Mouse (Mus musculus): ENCODE results near the gene Hnf4a.

Hnf4a gene

DNA sequence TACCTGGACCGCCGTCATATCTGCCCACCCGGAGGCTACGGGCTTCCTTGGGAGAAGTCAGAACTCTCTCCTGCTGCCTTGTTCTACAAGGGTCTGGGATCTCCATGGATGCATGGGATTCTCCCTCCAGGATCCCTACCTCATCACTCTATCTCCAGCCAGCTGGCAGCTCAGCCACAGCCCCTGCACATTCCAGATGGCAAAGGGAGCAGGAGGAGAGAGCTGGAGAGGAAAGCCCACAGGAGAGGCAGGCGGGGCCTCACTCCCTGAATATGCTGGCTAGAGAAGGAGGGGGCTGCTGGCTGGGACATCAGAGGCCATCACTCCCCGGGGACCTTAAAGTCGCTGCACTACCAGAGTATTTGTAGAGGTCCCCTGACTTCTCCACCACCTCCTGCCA, 15.3 kb upstream of the Hnf4a start:
- DNase-seq: no peak

- no peak for DNase-seq
Measured at GRCm38 (mm10) chr2:163492018-163492417, 14.6 kb upstream of the Hnf4a start, which contains the start of gene R3hdml. Gene R3hdml (plus strand): TSS chr2:163492318.

DNA sequence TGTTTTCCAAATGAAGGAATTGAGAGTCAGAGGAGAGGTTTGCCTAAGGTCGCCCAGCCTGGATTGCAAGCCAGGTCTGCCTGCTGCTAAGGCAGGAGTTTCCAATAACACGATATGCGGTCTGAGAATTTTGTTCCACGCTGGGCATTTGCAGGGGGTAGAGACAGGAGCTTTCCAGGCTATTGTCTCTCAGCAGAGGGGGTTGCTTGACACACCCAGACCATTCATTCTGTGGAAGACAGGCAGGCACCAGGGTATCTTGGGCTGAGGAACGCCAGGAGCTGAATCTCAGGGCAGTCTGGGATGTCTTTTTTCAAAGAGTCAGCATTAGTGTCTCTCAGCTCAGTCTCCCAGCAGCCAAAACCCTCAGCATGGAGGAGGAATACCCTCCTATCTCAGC, 13.6 kb upstream of the Hnf4a start:
- DNase-seq: no peak

GRCm38 (mm10) chr2:163493976-163494375, 12.6 kb upstream of the Hnf4a start:
- DNase-seq: no peak

DNA sequence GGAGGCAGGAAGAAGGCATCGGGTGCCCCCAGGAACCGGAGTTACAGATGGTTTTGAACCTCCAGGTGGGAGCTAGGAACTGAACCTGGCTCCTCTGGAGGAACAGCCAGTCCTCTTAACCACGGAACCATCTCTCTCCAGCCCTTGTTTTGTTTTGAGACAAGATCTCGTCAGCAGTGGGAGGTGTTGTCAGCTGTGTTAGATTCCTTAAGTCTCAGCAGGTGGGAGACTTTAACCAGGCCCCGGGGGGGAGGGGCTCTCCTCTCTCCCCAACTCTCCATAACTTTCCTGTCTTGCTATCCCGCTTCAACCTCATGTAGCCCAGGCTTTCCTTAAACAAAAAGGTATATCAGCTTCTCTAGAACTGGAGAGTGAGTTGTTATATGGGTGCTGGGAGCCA, 12.2 kb upstream of the Hnf4a start:
- DNase-seq: no peak

DNA sequence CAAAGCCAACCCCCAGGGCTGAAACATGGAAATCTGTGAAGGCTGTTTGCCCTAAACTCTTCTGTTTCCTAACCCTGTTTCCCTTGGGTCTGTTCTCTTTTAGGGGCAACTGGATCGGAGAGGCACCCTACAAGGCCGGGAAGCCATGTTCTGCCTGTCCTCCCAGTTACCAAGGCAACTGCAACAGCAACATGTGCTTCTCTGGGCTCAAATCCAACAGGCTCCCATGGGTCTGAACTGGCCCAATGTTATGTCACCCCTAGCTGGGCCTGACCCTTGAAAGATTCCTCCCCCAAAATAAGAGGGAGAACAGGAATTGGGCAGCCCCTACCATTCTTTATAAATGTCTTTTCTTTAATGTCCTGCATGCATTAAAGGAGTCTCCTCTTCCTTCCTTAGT, 4.4 kb upstream of the Hnf4a start:
- no peak for DNase-seq

- no peak for DNase-seq
Measured at GRCm38 (mm10) chr2:163503191-163503590, 3.4 kb upstream of the Hnf4a start.

DNA sequence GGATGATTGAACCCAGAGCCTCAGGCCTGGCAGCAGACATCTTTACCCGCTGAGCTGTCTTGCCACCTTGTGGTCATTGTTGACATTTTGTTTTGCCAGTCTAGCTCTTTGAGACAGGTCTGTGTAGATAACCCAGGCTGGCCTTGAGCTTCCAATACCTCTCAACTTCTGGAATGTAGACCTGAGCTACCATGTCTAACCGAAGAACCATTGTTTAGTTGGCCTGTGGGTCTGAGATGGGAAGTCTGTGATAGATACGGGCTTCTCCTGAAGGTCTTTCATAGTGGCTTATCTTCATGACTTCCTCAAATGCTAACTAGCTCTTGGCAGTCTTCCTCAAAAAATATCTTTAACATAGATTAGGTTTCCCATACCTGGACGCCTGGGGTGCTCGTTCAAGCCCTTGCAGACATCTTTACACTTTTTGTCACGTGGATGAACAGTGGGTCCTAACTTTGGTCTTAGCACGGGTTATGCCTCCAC, 19.2 kb downstream of the Hnf4a start:
- no peak for DNase-seq

DNA sequence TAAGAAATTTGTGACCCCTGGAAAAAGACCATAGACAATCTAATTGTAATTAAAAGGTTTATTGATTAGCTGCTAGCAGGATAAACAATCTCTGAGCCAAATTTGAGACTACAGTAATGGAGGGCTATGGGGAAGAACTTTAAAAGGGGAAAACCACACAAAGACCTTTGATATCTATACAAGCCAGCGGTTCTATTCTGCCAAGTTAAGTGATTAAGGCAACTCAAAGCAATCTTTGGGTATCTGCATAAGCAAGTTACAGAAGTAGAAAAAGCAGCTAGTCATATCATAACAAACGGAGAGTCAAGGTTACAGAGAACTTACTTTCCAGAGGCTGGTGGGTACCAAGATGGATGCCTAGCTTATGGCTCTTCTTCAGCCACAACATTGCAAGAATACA, 20.9 kb downstream of the Hnf4a start:
- no peak for DNase-seq

DNA sequence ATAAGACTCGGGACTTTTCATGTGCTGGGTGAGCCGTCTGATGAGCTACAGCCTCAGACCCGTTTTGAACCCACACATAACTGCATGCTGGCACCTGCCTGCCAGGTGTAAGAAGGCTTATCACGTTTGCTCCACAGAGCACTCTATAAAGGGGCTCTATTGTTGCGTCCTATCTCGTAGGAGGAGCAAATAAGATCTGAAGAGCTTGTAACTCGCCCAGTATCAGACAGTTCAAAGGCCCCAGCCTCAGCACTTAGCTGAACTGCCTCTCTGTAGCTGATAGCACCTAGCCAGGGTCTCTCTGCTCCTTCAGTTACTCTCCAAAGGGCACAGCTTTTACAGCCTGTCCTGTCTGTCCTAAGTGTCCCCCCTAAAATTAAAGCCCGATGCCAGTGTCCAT, 23.8 kb downstream of the Hnf4a start:
- no peak for DNase-seq

- peak; percentile 22 to 46 for DNase-seq
Measured at GRCm38 (mm10) chr2:163531917-163532316, 25.3 kb downstream of the Hnf4a start.

DNA sequence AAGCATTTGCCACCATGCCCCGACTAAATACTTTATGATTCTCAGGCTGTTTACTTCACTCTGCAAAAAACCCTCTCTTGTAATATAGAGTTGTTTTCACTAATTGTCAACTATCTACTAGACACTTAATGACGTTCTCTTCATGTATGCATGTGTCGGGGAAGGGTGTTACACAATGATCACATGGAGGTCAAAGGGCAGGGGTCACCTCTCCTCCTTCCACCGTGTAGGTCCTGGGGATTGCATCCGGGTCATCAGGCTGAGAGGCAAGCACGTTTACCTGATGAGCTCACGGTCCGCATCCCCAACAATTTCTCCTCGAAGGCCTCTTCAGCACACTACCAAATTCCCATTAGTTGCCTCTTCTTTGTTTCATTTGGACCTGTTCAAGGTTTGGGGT, 26.6 kb downstream of the Hnf4a start:
- DNase-seq: no peak

- peak; percentile 56 to 60 for DNase-seq
Measured at GRCm38 (mm10) chr2:163534958-163535524, 28.4 kb downstream of the Hnf4a start.

DNA sequence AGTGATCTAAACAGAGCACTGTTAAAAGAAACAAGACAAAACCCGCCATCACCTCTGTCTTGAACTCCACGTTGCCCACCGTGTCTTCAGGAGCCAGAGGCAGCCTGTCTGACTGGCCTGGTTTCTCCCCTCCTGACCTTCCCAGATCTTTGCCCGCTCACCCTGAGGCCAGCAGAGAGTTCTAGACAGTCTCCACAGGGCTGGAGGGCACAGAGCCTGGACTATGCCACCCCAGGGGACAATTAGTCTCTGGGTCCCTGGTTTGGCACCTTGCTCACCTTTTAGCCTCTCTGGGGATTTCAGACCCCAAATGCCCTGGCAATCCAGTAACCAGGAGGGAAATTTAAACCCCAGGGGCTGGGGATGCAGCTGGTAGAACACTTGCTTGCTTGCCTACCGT, 30.8 kb downstream of the Hnf4a start:
- DNase-seq: no peak

- DNase-seq: no peak
Measured at GRCm38 (mm10) chr2:163538410-163538809, 31.8 kb downstream of the Hnf4a start.

GRCm38 (mm10) chr2:163539321-163540040, 32.9 kb downstream of the Hnf4a start:
- DNase-seq: no peak

GRCm38 (mm10) chr2:163540231-163541117, 33.9 kb downstream of the Hnf4a start:
- no peak for DNase-seq

DNA sequence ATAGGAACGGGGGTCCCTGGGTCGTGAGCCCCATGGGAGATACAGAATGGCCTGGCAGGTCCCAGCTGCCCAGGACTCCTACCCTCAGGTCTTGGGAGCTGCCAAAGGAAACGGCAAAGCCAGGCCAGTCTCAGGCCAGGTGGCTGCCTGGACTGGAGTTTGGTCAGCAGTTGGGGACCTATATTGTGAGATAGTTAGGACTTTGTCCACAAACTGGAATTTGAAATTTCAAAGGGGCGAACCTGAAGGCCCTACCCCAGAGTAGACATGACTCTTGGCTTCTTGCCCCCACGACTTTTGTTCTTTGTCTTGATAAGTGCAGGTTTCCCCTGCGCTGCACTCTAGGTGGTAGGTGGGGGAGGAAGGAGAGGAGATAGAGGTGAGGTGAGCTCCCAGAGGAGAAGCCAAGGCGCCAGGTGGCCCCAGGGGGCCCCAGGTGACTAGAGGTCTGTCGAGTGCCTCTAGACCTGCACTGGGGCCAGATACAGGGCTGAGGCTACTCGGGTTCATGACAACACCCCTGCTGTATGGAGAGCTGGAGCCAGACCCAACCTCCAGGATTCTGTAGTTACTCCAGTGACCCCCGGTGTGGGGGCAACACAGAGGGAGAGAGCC, 35.1 kb downstream of the Hnf4a start:
- no peak for DNase-seq

GRCm38 (mm10) chr2:163542674-163543073, 36.1 kb downstream of the Hnf4a start:
- no peak for DNase-seq

DNA sequence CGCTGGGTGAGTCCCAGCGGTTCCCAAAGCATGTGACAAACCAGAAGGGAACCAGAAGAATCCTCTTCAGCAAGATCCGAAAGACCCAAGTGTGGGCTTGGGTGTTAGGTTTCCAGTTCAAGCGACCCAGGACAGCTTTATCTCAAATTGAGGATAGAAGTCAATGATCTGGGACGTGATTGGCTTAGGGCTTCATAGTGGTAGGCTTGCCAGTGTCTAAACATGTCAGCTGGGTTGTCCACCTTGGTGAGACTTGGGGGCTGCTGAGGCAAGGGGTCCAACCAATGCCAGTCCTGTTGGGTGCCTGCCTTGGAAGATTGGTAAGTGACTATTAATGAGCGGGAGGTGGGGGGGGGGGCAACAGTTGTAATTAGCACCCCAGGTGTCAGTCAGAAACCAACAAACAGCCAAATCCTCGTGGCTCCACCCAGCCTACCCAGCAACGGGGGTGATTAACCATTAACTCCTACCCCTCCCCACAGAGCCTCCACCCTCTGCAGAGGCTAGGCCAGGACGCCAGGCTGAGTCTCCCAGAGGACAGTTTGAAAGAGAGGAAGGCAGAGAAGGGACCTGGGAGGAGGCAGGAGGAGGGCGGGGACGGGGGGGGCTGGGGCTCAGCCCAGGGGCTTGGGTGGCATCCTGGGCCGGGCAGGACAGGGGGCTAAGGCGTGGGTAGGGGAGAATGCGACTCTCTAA, 40.2 kb downstream of the Hnf4a start:
- DNase-seq: no peak

DNA sequence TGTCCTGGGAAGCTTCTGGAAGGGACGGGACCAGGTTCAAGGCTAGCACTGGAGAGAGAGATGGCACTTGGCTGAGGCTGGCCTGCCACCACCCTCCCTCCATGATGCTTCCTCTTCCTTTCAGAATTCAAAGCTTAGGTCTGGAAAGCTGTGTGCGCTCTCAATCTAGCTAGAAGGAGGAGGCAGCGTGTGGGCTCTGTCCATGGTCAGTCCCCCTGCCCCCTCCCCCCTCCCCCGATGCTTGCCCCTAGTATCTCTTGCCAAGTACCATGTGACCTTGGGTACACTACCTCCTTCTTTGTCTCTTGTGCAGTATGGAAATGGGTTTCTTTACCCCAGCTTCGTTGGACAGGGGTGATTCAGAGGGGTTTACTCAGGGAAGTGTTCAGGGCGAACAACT, 42.2 kb downstream of the Hnf4a start:
- no peak for DNase-seq

DNA sequence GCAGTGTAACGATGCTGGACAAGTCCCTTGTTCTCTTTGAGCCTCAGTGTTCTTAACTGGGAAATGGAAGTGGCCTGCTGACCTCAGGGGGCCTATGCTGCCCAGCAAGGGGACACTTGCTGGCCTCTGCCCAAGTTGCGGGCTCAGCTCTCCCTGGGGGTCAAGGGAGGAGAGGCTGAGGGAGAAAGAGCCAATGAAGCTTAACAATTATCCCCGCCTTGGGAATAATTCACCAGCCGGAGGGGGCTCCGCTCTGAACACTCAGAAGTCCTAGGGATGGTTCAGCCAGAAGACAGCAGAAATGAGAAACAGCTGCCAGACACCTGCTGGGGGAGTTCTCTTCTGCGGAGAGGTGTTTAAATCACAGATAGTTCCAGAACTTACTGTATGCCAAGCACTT, 43.2 kb downstream of the Hnf4a start:
- no peak for DNase-seq

DNA sequence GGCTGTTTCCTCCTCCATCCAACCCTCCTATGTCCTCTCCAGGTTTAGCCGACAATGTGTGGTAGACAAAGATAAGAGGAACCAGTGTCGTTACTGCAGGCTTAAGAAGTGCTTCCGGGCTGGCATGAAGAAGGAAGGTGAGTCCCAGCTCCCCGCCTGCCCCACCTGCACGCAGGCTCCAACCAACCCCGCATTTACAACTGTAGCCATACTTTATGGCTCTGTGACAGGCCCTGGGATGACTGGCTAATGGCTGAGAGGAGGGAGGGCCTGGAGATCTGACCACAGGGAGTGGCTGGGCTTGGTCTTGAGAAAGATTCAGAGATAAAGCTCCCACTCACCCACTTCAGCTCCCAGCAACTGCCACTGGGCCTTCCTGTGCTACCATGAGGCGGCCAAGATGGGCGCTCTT, 45.9 kb downstream of the Hnf4a start:
- no peak for DNase-seq

Measured in thymus, adult 18-20 months (tissue).